Mouse (Mus musculus): ENCODE data around the gene Rexo4.

GRCm38 (mm10) chr2:26963923-26964723 is at the start of gene Rexo4:
- TF ChIP-seq POLR2A (IDR thresholded peaks at IDR 0.05; ENCODE audit: low read depth, low read length) (peak; percentile 88), EP300 (IDR thresholded peaks at IDR 0.05; ENCODE audit: low read length) (no peak), ZKSCAN1 (IDR thresholded peaks at IDR 0.05; ENCODE audit: borderline replicate concordance, low read depth, low read length) (no peak), MAX (IDR thresholded peaks at IDR 0.05; ENCODE audit: low read length) (peak; percentile 81; the same call in 1 of the 2 replicates), CTCF (conservative IDR thresholded peaks at IDR 0.05 in 1 of 2, IDR thresholded peaks at IDR 0.05 in 1 of 2; ENCODE audit: low read depth in 2 of 2, low read length in 2 of 2) (no peak), GABPA (IDR thresholded peaks at IDR 0.05; ENCODE audit: insufficient replicate concordance, low read depth, low read length) (no peak; the same call in 1 of the 2 replicates), JUN (IDR thresholded peaks at IDR 0.05; ENCODE audit: insufficient read depth, low read depth, low read length) (no peak), MAZ (IDR thresholded peaks at IDR 0.05; ENCODE audit: low read depth, low read length) (peak; percentile 89), USF1 (IDR thresholded peaks at IDR 0.05; ENCODE audit: low read depth, low read length) (no peak), ELF1 (IDR thresholded peaks at IDR 0.05; ENCODE audit: low read depth, low read length) (no peak; the same call in none of the 2 replicates), TBP (conservative IDR thresholded peaks at IDR 0.05; ENCODE audit: low read depth, low read length) (no peak; the same call in 1 of the 2 replicates)

Data from CH12.LX (cell line).